Mouse (Mus musculus) layer of hippocampus, postnatal 25 days (tissue): ENCODE data around the gene Scarb1. TPM values are rescaled to one million over a fixed set of nuclear protein-coding genes. Genes with fewer than 3 reads are reported as not detected.
A peak's percentile ranks its signal among the peaks of the same experiment; 100 is the strongest.

Experiments
- DNase-seq, 2 experiments: peaks; one replicate each; pipeline ENCODE4 v3.0.0; 2022; ENCODE audit warnings: mixed read lengths in 2 of 2, low spot score in 1 of 2; ENCODE audit errors: extremely low spot score in 1 of 2
- total RNA-seq, 2 experiments: library from RNA; stranded (reverse); gene quantifications; 2 replicates each; pipeline ENCODE4 v1.2.3; 2021

Gene Scarb1
- total RNA-seq, 2 experiments from 2014 or later, result 34.5 to 41.6 TPM

- DNase-seq, result no peak
Observed at GRCm38 (mm10) chr5:125310986-125311385, 29.9 kb downstream of the Scarb1 start.

DNA sequence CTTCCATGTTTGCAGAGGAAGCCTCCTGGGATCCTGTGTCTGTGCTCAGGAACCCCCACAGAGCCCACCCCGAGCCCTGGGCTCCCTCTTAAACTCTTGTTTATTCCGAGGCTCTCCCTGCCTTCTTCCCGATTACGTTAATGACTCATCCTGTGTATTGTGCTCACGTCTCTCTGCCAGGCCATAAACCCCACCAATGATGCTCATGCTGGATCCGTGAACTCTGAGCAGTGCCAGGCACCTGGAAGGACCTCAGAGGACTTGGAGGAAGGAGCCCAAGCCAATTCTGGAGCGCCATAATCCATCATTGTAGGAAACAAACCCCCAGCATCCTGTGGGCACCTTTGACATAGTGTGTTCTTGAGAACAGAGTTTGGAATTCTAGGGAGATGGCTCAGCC, 31.7 kb downstream of the Scarb1 start:
- no peak for DNase-seq

DNA sequence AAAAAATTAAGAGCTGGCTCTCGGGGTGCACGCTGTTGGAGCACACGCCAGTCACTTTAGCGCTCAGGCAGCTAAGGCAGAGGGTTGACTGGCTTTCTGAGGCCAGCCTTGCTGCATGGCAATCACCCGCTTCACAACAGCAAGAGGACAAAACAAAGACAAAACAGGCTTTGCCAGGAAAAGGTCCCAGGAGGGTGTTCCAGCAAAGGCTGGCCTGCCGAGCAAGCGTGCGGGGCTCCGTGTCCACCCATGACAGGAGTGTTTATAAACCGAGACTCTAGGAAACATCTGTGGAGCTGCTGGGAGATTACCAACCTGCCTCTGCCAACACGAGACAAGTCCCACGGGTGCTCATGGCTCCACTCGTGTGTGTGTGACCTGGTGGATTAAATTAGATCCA, 34.1 kb downstream of the Scarb1 start:
- DNase-seq, result no peak

GRCm38 (mm10) chr5:125306372-125306771, 34.5 kb downstream of the Scarb1 start:
- no peak for DNase-seq

DNA sequence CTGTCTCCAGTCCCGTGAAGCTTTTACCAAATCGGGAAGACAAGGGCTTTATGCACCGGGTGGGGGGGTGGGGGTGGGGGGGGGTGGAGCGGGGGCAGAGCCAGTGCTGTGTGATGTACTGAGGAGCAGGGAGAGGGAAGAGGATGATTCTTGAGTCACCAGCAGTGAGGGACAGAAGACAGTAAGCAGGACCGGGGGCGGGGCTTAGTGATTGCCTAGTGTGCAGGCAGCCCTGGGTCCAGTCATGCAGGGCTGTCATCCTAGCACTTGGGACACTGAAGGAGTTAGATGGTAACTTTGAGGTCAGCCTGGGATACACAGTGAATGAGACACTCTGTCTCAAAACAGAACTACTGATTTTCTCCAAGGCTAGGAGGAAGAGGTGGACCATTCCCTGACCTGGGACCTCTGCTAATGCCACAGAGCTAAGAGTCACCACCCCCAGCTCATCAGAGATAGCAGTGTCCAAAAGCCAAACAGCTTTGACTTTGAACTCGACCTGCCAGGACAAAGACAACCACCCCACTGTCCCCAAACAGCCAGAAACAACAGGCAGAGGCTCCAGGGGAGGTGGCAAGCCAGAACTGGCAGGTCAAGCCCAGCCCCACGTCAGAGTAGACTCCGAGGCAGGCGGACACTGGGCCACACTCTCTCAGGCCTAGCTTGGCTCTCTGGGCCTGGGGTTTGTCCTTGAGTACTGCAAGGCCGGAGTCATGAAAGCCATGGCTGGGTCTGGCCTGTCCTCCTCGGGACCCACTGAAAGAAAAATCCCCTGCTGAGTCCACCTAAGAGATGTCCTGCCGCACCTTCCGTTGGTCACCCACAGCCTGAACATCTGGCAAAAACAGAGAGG, 35.4 kb downstream of the Scarb1 start:
- DNase-seq, result no peak

DNA sequence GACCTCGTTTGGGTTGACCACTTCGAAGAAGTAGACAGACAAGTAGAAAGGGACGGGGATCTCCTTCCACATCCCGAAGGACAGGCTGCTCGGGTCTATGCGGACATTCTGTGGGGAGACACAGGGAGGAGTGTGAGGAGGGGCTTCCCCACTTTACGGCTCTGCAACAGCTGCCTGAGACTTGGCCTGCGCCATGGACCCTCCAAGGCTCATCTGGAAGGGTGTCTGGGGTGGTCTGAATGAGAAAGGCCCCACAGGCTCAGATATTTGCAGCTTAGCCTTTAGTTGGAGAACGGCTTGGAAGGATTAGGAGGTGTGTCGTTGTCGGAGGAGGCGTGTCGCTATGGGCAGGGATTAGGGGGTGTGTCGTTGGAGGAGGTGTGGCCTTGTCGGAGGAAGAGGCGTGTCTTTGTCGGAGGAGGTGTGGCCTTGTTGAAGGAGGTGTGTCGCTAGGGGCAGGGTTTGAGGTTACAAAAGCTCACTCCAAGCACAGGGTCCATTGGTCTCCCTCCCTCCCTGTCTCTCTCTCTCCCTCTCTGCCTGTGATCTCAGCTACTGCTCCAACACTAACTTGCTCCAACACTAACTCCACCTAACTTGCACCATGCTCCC, 36.5 kb downstream of the Scarb1 start:
- no peak for DNase-seq

DNA sequence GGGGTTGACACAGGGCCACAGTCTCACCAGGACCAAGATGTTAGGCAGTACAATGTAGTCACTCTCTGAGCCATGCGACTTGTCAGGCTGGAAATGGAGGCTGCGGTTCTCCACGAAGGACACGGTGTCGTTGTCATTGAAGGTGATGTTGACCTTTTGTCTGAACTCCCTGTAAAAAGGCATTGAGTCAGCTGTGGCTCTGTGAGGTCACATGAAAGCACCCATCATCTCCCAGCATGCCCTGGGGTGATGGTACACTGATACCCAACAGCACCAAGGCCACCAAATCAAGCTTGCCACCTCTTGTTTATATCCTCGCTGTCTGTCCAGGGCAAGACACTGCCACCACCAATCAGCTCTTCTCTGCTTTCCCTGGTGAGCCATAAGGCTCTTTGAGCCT, 37.8 kb downstream of the Scarb1 start:
- no peak for DNase-seq

DNA sequence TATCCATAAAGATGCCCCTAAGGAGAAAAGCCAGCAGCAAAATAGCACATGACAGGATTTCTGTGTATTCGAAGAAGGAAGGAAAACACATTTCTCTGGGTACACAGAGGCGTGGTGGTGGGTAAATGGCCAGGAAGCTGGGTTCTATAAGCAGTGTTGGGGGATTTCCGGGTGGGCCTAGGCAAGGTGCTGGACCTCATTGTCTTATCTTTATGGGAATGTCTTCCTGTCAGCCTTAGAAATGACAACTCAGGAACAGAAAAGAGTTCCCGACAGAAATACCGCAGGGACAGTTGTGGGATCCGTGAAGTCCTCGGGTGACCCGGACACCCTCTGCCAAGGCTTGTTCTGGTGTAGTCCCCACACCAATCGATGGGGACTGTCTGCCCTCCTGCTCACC, 42.7 kb downstream of the Scarb1 start:
- DNase-seq, result no peak

- DNase-seq, result no peak
Observed at GRCm38 (mm10) chr5:125297171-125297570, 43.7 kb downstream of the Scarb1 start.

GRCm38 (mm10) chr5:125292951-125293350, 47.9 kb downstream of the Scarb1 start:
- no peak for DNase-seq

- DNase-seq, result no peak
Observed at GRCm38 (mm10) chr5:125291895-125292294, 49.0 kb downstream of the Scarb1 start.

- no peak for DNase-seq
Observed at GRCm38 (mm10) chr5:125291387-125291786, 49.5 kb downstream of the Scarb1 start.

DNA sequence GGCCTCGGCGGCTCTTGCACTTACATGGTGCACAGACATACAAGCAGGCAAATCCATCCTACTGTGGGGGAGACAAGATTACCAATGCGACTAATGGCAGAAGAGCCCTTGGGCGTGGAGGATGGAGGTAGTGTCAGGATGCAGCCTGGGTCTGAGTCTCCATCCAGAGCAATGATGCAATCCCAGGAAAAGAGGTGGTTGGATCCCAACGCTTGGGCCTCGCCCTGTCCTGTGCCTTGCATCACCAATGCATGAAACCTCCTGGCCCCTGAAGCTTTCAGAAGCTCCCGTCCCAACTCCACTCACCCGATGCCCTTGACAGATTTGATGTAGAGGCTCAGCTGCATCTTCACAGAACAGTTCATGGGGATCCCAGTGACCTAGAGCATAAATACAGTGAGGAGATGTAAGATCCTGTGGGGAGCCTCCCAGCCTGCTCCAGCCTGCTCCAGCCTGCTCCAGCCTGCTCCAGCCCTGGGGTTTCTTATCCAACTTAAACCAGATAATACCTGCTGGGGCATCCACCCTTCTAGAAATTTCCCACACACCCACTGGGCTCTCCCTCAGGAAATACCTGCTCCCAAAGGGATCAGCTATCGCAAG, 53.7 kb downstream of the Scarb1 start:
- DNase-seq, result no peak

DNA sequence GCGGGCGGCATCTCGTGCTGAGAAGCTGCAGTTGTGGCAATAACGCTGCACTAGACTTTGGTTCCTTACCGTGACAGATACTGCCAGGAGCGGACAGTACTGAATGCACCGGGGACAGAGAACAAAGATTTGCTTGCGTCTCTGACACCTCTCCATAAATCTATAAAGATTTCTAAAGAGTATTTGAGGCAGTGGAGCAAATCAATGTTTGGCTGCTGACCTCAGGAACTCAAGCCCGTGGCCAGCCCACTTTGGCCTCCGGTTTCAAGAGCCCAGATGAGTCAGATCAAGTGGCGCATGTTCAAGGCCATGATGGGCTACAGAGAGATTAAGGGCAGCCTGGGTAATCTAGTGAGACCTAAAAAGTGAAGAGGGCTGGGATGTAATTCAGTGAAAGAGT, 54.8 kb downstream of the Scarb1 start:
- DNase-seq, result no peak

DNA sequence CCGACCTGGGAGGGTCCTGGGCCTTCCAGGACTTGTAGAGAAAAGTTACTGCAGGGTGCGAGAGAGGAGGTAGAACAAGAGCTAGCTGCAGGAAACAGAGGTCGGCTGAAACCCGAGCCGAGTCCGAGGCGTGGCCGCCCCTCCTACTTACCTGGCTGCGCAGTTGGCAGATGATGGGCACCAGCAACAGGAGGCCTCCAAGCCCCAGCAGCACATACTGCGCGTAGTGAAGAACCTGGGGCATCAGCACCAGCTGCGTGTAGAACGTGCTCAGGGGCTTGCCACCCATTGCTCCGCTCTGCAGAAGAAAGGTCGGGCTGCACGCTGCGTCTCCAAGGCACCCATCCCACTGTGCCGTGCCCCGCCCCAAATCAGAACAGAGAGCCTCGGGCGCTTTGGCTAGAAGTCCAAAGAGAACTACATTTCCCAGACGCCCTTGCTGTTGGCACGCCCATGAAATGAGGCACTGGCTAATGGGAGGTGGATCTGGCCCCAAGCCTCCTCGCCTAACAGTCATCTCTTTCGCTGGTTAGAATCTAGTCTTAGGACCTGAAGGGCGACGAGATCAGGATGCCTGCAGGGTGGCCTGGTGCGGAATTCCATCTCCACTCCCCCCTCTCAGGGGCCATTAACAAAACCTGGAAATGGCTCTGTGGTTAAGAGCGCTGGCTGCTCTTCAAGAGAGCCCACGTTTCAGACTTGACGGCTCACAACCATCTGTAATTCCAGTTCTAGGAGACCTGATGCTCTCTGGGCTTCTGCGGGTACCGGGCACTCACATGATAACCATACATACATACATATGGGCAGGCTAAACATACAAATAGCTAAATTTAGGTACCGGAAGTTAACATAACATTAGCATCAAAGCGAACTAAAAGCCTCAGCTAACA, 56.9 kb downstream of the Scarb1 start:
- peak; percentile 33 to 35 for DNase-seq

DNA sequence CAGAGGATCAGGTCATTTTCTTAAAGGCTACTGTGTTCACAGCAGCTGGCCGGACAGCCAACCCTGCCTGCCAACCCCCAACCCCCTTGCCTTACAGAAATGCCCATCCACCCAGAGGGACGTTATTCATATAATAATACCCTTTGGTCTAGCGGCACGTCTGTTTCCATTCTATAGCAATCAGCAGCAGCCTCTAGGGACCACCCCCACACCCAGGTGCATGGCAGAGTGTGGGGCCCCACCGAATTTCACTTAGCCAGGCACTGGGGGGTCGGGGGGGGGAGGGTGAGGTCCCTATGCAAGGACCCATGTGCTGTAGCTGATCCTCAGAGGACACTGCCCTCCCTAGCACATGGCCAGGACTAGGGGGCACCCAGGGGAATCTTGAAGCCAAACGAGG, 61.7 kb downstream of the Scarb1 start:
- no peak for DNase-seq

GRCm38 (mm10) chr5:125278314-125278713, 62.6 kb downstream of the Scarb1 start:
- no peak for DNase-seq

DNA sequence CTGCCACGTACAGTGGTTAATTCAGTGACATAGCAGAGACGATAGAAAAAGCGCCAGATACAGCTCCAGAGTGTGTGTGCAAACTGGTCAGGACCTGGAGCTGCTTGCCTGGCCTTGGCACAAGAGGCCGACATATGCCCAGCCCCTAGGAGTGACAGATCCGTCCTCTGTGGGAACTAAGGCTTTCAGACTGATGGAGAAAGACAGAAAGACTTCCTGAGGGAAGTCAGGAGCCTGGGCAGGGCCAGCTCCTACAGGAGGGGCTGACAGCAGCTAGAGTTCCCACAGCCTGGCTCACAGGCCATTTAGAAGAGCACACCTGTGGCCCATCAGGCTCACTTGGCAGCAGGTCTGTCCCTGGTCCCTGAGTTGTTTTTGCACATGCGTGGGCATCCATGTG, 63.6 kb downstream of the Scarb1 start:
- no peak for DNase-seq

DNA sequence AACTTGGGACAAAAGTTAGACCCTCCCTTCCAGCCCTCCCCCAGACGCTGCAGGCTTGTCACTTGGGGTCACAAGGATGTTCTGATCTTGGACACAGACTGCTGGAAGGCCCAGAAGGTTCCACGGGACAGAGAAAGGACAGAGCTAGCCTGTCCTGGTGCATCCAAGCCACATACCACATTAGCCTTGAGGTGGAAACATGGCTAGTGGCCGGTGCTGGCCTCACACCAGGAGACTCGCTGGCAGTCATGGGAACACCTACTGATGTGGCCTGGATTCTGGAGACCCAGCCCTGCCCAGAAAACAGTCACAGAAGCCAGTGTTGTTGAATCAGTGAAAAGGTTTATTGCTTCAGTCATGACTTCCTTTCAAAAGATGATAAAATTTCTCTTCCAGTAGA, 64.1 kb downstream of the Scarb1 start:
- DNase-seq, result no peak

DNA sequence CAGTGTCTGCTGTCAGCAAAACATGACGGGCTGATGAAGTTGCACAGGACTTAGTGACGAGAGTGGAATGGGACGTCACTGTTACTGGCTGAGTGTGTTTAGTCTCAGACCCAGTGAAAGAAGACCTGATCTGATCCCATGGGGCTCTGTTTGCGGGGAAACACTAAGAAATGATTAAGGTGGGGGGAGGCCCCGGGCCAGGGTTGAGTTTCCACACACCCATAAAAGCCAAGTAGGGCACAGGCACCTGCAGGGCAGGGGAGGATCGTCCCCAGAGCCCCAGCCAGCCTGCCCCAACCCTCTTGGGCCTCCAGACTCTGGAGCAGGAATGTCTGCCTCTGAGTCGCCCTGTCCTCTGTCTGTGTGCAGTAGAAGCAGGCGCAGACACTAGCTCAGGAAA, 65.6 kb downstream of the Scarb1 start:
- no peak for DNase-seq

DNA sequence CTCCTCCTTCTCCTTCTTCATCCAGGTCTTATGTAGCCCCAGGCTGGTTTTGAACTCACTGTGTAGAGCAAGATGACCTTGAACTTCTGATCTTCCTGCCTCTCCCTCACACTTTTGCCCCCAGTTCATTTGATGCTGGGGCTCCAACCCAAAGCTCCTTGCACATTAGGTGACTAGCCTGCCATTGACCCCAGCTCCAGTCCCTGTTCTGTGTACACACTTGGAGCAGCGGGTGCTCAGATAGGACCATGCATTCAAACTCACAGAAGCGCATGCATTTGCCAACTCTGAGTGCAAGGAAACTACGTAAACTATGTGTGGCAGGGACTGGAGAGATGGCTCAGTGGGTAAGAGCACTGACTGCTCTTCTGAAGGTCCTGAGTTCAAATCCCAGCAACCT, 66.1 kb downstream of the Scarb1 start:
- DNase-seq, result no peak
